20 mouse cellular contexts compared by ENCODE assay signal in the genomic region with DNA sequence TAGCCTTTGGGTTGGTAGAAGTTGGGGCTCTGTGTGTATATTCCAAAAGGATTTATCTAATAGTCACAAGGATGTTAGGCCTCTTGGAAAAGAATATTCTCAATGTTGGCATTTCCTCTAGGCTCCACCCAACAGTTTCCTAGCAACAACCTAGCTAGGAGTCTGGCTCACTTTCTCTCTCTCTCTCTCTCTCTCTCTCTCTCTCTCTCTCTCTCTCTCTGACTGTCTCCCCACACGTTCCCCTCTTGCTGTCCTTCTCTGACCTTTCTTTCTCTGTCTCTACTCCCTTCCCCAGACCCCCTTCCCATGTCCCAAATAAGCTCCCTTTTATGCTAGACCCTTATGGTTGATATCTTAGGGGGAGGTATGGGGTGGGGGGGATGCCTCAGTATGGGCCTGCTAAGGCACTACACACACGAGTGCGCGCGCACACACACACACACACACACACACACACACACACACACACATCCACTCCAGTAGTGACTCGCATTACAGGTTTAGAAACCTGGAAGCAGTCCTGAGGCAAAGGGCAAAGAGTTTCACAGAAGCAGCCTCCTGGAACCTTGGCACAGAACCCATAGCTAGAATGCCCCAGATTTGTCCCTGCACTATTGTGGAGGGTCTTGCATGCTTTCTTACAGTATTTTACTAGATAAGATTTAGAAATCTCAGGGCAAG. TPM values are rescaled to one million over a fixed set of nuclear protein-coding genes. Genes with fewer than 3 reads are reported as not detected.
A peak's percentile ranks its signal among the peaks of the same experiment; 100 is the strongest.
DNase-seq lines count a peak whose midpoint lies in the region; ATAC-seq and TF ChIP-seq lines count a peak whose summit lies in the region.
"Had no signal": no experiment of that assay in that cellular context is flagged by ENCODE, and none has a peak within 500 bp of the region (broad histone marks: within the 10 kb centered on the region; RNA-seq: fewer than 3 reads in every experiment).

No protein-coding gene starts in this region.

- no peak for TF ChIP-seq POLR2A in ES-Bruce4 (IDR thresholded peaks at IDR 0.05; ENCODE audit: insufficient read depth, low read length)
- no peak for TF ChIP-seq POLR2A in kidney, adult 2 months (IDR thresholded peaks at IDR 0.05; ENCODE audit: low read depth, low read length)

- TF ChIP-seq EP300 in ES-Bruce4 (IDR thresholded peaks at IDR 0.05; ENCODE audit: insufficient read depth, low read depth, low read length): no peak

- H3K4me1 ChIP-seq in kidney, embryonic 14.5 days (ENCODE audit: control insufficient read depth, insufficient read depth, low read length): no peaks in the 10 kb centered on the region
- peaks cover 7% of the 10 kb centered on the region for H3K4me1 ChIP-seq in ES-Bruce4 (ENCODE audit: control insufficient read depth, insufficient read depth, low read length)
- H3K4me1 ChIP-seq in kidney, adult 2 months (ENCODE audit: control insufficient read depth, insufficient read depth, low read length): no peaks in the 10 kb centered on the region
- H3K4me1 ChIP-seq in liver, embryonic 12.5 days: peaks cover 17% of the 10 kb centered on the region
- H3K4me1 ChIP-seq: forebrain, embryonic 13.5 days; heart, embryonic 15.5 days had no signal

- no peaks in the 10 kb centered on the region for H3K36me3 ChIP-seq in kidney, embryonic 14.5 days (ENCODE audit: control insufficient read depth, insufficient read depth, low read length)
- no peaks in the 10 kb centered on the region for H3K36me3 ChIP-seq in ES-Bruce4 (ENCODE audit: control insufficient read depth, insufficient read depth, low read length, poor library complexity, severe bottlenecking)
- no peaks in the 10 kb centered on the region for H3K36me3 ChIP-seq in kidney, adult 2 months (ENCODE audit: control insufficient read depth, insufficient read depth, low read length)
- no peaks in the 10 kb centered on the region for H3K36me3 ChIP-seq in liver, embryonic 12.5 days
- H3K36me3 ChIP-seq: heart, embryonic 15.5 days; limb, embryonic 10.5 days had no signal

- H3K27me3 ChIP-seq in kidney, embryonic 14.5 days (ENCODE audit: control insufficient read depth, insufficient read depth, low read length): no peaks in the 10 kb centered on the region
- no peaks in the 10 kb centered on the region for H3K27me3 ChIP-seq in ES-Bruce4 (ENCODE audit: control insufficient read depth, insufficient read depth, low read length, poor library complexity, severe bottlenecking)
- no peaks in the 10 kb centered on the region for H3K27me3 ChIP-seq in kidney, adult 2 months (replicated peaks; ENCODE audit: control insufficient read depth, insufficient read depth, low read length)
- peaks cover 5% of the 10 kb centered on the region for H3K27me3 ChIP-seq in liver, embryonic 12.5 days (replicated peaks)
- H3K27me3 ChIP-seq: forebrain, embryonic 13.5 days; heart, embryonic 15.5 days had no signal

- WGBS in kidney, embryonic 14.5 days: 55% methylated on average over 6 of the region's 6 CpGs
- 15% methylated on average over 6 of the region's 6 CpGs for WGBS in kidney, adult 2 months
- WGBS in liver, embryonic 12.5 days (ENCODE audit: insufficient replicate concordance): 76% methylated on average over 6 of the region's 6 CpGs

- no peak overlapping the region for H3K4me3 ChIP-seq in kidney, embryonic 14.5 days (ENCODE audit: low read length)
- no peak overlapping the region for H3K4me3 ChIP-seq in ES-Bruce4 (ENCODE audit: low read depth, low read length)
- no peak overlapping the region for H3K4me3 ChIP-seq in kidney, adult 2 months (ENCODE audit: insufficient read depth, low read depth, low read length)
- no peak overlapping the region for H3K4me3 ChIP-seq in liver, embryonic 12.5 days
- H3K4me3 ChIP-seq: forebrain, embryonic 13.5 days; heart, adult 2 months; heart, embryonic 15.5 days; limb, embryonic 10.5 days had no signal

- peak; percentile 50 for DNase-seq in kidney, adult 11 months
- DNase-seq in kidney, adult 2 months: peak; percentile 85
- peak; percentile 60 to 78 for DNase-seq in kidney, postnatal 25 days
- no peak for DNase-seq in retina, embryonic 14.5 days (ENCODE audit: low spot score)
- DNase-seq: adrenal gland, postnatal 36 days; cerebellum, adult 18-20 months; gastrocnemius, postnatal 14 days; heart, adult 2 months; lung, embryonic 14.5 days; lung, postnatal 36 days; right cerebral cortex, adult 18-20 months; thymus, adult 2 months had no signal

- no peak overlapping the region for H3K4me2 ChIP-seq in kidney, embryonic 14.5 days (replicated peaks; ENCODE audit: low read depth, low read length)
- no peak overlapping the region for H3K4me2 ChIP-seq in liver, embryonic 12.5 days
- H3K4me2 ChIP-seq: forebrain, embryonic 13.5 days; heart, embryonic 15.5 days; lung, embryonic 14.5 days had no signal

- H3K9me3 ChIP-seq in kidney, embryonic 14.5 days (ENCODE audit: control insufficient read depth, low read length): no peaks in the 10 kb centered on the region
- no peaks in the 10 kb centered on the region for H3K9me3 ChIP-seq in ES-Bruce4 (replicated peaks; ENCODE audit: control insufficient read depth, insufficient read depth, low read length, poor library complexity, severe bottlenecking)
- no peaks in the 10 kb centered on the region for H3K9me3 ChIP-seq in liver, embryonic 12.5 days (replicated peaks)
- H3K9me3 ChIP-seq: forebrain, embryonic 13.5 days; heart, embryonic 15.5 days; limb, embryonic 10.5 days had no signal

- ATAC-seq in kidney, embryonic 14.5 days (ENCODE audit: low FRiP score, low TSS enrichment): no peak
- no peak for ATAC-seq in liver, embryonic 12.5 days
- ATAC-seq: forebrain, embryonic 13.5 days; hindbrain, embryonic 16.5 days; intestine, embryonic 16.5 days had no signal

- H3K9ac ChIP-seq in kidney, embryonic 14.5 days (ENCODE audit: low read depth, low read length): no peak overlapping the region
- H3K9ac ChIP-seq in ES-Bruce4 (ENCODE audit: low read depth, poor library complexity, severe bottlenecking): no peak overlapping the region
- H3K9ac ChIP-seq in liver, embryonic 12.5 days: no peak overlapping the region
- H3K9ac ChIP-seq: forebrain, embryonic 13.5 days; heart, embryonic 15.5 days; lung, embryonic 14.5 days had no signal

- no peak overlapping the region for H3K27ac ChIP-seq in kidney, embryonic 14.5 days (ENCODE audit: low read depth, low read length)
- peak overlapping the region; percentile 72 for H3K27ac ChIP-seq in ES-Bruce4 (ENCODE audit: insufficient read depth, low read length)
- no peak overlapping the region for H3K27ac ChIP-seq in kidney, adult 2 months (ENCODE audit: insufficient read depth, low read depth, low read length)
- H3K27ac ChIP-seq in liver, embryonic 12.5 days: no peak overlapping the region
- H3K27ac ChIP-seq: forebrain, embryonic 13.5 days; heart, adult 2 months; heart, embryonic 15.5 days; limb, embryonic 10.5 days had no signal

- no peak for TF ChIP-seq CTCF in ES-Bruce4 (IDR thresholded peaks at IDR 0.05; ENCODE audit: low read depth, low read length)
- TF ChIP-seq CTCF in kidney, adult 2 months (conservative IDR thresholded peaks at IDR 0.05; ENCODE audit: insufficient read depth, insufficient read length, low read depth, low read length): no peak

RNA-seq across cellular contexts. Expression of gene Tasp1, which starts 12.1 kb away (rescaled TPM):
- 23.5 and 24.4 TPM in 2 replicates for polyA plus RNA-seq in kidney, embryonic 14.5 days (2014; fragmentation: Nextera tagmentation; extraction: Ambion mirVana)
- 11.0 and 11.9 TPM in 2 replicates for polyA plus RNA-seq in ES-Bruce4 (2011; ENCODE audit: insufficient read depth, insufficient read length, low read depth, missing spikeins)
- 4.2 and 5.0 TPM in 2 replicates for polyA plus RNA-seq in kidney, adult 2 months (2012; rRNA removed)
- polyA plus RNA-seq in liver, embryonic 12.5 days (2016; fragmentation: Nextera tagmentation; extraction: Ambion mirVana): 20.6 and 20.8 TPM in 2 replicates
